Mouse (Mus musculus) stomach, embryonic 15.5 days (tissue): ENCODE results near the gene Rtl8a. TPM values are rescaled to one million over a fixed set of nuclear protein-coding genes. Genes with fewer than 3 reads are reported as not detected.
"Not testable (repeated sequence)": the region's sequence is repeated elsewhere in the genome, so short reads cannot be mapped to it uniquely, and the experiment has no call there.

ENCODE experiments used
- ATAC-seq: fragments of 200-750 bp; cut with Nextera tagmentation; 2 replicates; pipeline ENCODE4 v1.8.0; 2017; ENCODE audit warnings: low read depth, moderate number of reproducible peaks, moderate TSS enrichment; ENCODE audit not compliant: insufficient read depth, low FRiP score
- H3K27ac ChIP-seq: fragments of 300-500 bp; sonication (generic); 2 replicates; pipeline ENCODE4 v1.5.1; 2015; ENCODE audit warnings: mild to moderate bottlenecking, inconsistent platforms
- H3K27me3 ChIP-seq: fragments of 300-500 bp; sonication (generic); replicated peaks from 2 replicates; pipeline ENCODE4 v1.6.1; 2015; ENCODE audit warnings: inconsistent platforms
- H3K36me3 ChIP-seq: fragments of 300-500 bp; sonication (generic); 2 replicates; pipeline ENCODE4 v1.6.1; 2015; ENCODE audit warnings: inconsistent platforms
- H3K4me1 ChIP-seq: fragments of 300-500 bp; sonication (generic); 2 replicates; pipeline ENCODE4 v1.6.1; 2015; ENCODE audit warnings: inconsistent platforms
- H3K4me2 ChIP-seq: fragments of 300-500 bp; sonication (generic); 2 replicates; pipeline ENCODE4 v1.6.1; 2015; ENCODE audit warnings: mild to moderate bottlenecking, inconsistent platforms
- H3K4me3 ChIP-seq: fragments of 300-500 bp; sonication (generic); replicated peaks from 2 replicates; pipeline ENCODE4 v1.5.1; 2015; ENCODE audit warnings: inconsistent platforms
- H3K9ac ChIP-seq: fragments of 300-500 bp; sonication (generic); 2 replicates; pipeline ENCODE4 v1.6.1; 2015; ENCODE audit warnings: inconsistent platforms
- H3K9me3 ChIP-seq: fragments of 300-500 bp; sonication (generic); 2 replicates; pipeline ENCODE4 v1.6.1; 2016; ENCODE audit warnings: inconsistent platforms
- WGBS: fragments of 180-500 bp; shearing (Covaris S2); methylation state at CpG from one replicate; pipeline ENCODE4 v1.1.7; 2015; 5-methylcytosine and 5-hydroxymethylcytosine counted together
- polyA plus RNA-seq: library from polyadenylated mRNA; unstranded; fragments of >200 nt; fragmentation: Nextera tagmentation; extraction: Ambion mirVana; gene quantifications from 2 replicates; pipeline ENCODE4 v1.2.1, GENCODE M21; 2015

Rtl8a gene
- polyA plus RNA-seq, 1 experiment from 2014 or later = 61.6 TPM

GRCm38 (mm10) chrX:53638107-53638506 is 5.4 kb downstream of the Rtl8a start:
- H3K9ac ChIP-seq, H3K4me3 ChIP-seq, H3K27me3 ChIP-seq, H3K9me3 ChIP-seq, ATAC-seq, H3K4me2 ChIP-seq, H3K36me3 ChIP-seq, H3K27ac ChIP-seq, H3K4me1 ChIP-seq: not testable (repeated sequence)
- 49% methylated on average over 3 of the region's 3 CpGs for WGBS

GRCm38 (mm10) chrX:53611395-53611794 is 32.1 kb downstream of the Rtl8a start:
- ATAC-seq, H3K4me3 ChIP-seq, H3K27ac ChIP-seq, H3K9ac ChIP-seq, H3K36me3 ChIP-seq, H3K9me3 ChIP-seq, H3K27me3 ChIP-seq, H3K4me2 ChIP-seq, H3K4me1 ChIP-seq: not testable (repeated sequence)

GRCm38 (mm10) chrX:53610571-53610970 is 32.9 kb downstream of the Rtl8a start:
- ATAC-seq = no peak
- Histone ChIP-seq H3K9me3 (no peaks in the 10 kb centered on the region), H3K4me1 (no peaks in the 10 kb centered on the region), H3K27ac (no peak overlapping the region), H3K4me2 (no peak overlapping the region), H3K9ac (no peak overlapping the region), H3K27me3 (no peaks in the 10 kb centered on the region), H3K36me3 (no peaks in the 10 kb centered on the region), H3K4me3 (no peak overlapping the region)
- WGBS = under 1% methylated on average over 3 of the region's 3 CpGs

- H3K4me1 ChIP-seq, H3K9me3 ChIP-seq, H3K9ac ChIP-seq, H3K36me3 ChIP-seq, ATAC-seq, H3K27me3 ChIP-seq, H3K27ac ChIP-seq: not testable (repeated sequence)
- Histone ChIP-seq H3K4me2 (peak within 1 kb of the TSS; percentile 53), H3K4me3 (peak within 1 kb of the TSS; percentile 43)
- WGBS = 64% methylated on average over 3 of the region's 4 CpGs
These were observed 34.6 kb downstream of the Rtl8a start, which contains the start of gene Gm14597 for GRCm38 (mm10) chrX:53608879-53609278. Gene Gm14597 (minus strand): TSS chrX:53608979.

- ATAC-seq = no peak
- peak overlapping the region; percentile 43 for H3K4me3 ChIP-seq
- no peak overlapping the region for H3K9ac ChIP-seq
- H3K27ac ChIP-seq = no peak overlapping the region
- peak overlapping the region; percentile 53 for H3K4me2 ChIP-seq
- H3K9me3 ChIP-seq = no peaks in the 10 kb centered on the region
- WGBS = 30% methylated on average over 18 of the region's 18 CpGs
- no peaks in the 10 kb centered on the region for H3K4me1 ChIP-seq
- H3K27me3 ChIP-seq = no peaks in the 10 kb centered on the region
- H3K36me3 ChIP-seq = no peaks in the 10 kb centered on the region
These were observed 35.2 kb downstream of the Rtl8a start for GRCm38 (mm10) chrX:53608122-53608813.

GRCm38 (mm10) chrX:53607242-53608121 is 36.0 kb downstream of the Rtl8a start, which contains the start of gene Rtl8c:
Gene Rtl8c (plus strand): TSS chrX:53608032.
- Histone ChIP-seq H3K36me3 (no peaks in the 10 kb centered on the region), H3K4me2 (peak within 1 kb of the TSS; percentile 53), H3K27ac (no peak within 1 kb of the TSS), H3K27me3 (no peaks in the 10 kb centered on the region), H3K9me3 (no peaks in the 10 kb centered on the region), H3K4me3 (peak within 1 kb of the TSS; percentile 43), H3K9ac (no peak within 1 kb of the TSS), H3K4me1 (no peaks in the 10 kb centered on the region)
- WGBS = 25% methylated on average over 20 of the region's 20 CpGs
- ATAC-seq = peak; percentile 82; the same call in 1 of the 2 replicates

GRCm38 (mm10) chrX:53606176-53606575 is 37.3 kb downstream of the Rtl8a start:
- not testable (repeated sequence) for H3K27ac ChIP-seq, H3K9me3 ChIP-seq, ATAC-seq, H3K4me3 ChIP-seq, H3K36me3 ChIP-seq, H3K4me2 ChIP-seq, H3K4me1 ChIP-seq, H3K27me3 ChIP-seq, H3K9ac ChIP-seq
- 7% methylated on average over 1 of the region's 1 CpGs for WGBS

GRCm38 (mm10) chrX:53599993-53600392 is 43.5 kb downstream of the Rtl8a start:
- not testable (repeated sequence) for H3K27me3 ChIP-seq, H3K4me2 ChIP-seq, H3K9me3 ChIP-seq, H3K27ac ChIP-seq, ATAC-seq, H3K4me3 ChIP-seq, H3K4me1 ChIP-seq, H3K36me3 ChIP-seq, H3K9ac ChIP-seq
- WGBS = 35% methylated on average over 2 of the region's 2 CpGs

Other genes starting within 250 kb of the Rtl8a start
- not detected in 2 replicates for gene Etd, start 208.8 kb downstream of the Rtl8a start, polyA plus RNA-seq
- 30.5 and 32.3 TPM in 2 replicates for gene Rtl8c, start 35.6 kb downstream of the Rtl8a start, polyA plus RNA-seq
- not detected in 2 replicates for gene Gm14597, start 34.7 kb downstream of the Rtl8a start, polyA plus RNA-seq
- 48.5 and 58.4 TPM in 2 replicates for gene Rtl8b, start 26.7 kb upstream of the Rtl8a start, polyA plus RNA-seq
- gene 4930502E18Rik, start 81.1 kb upstream of the Rtl8a start, polyA plus RNA-seq = not detected in 2 replicates
- not detected in 2 replicates for gene 1700013H16Rik, start 114.1 kb upstream of the Rtl8a start, polyA plus RNA-seq
- gene Zfp36l3, start 132.7 kb upstream of the Rtl8a start, polyA plus RNA-seq = not detected in 2 replicates
- 1.0 and 1.5 TPM in 2 replicates for gene Xlr, start 154.0 kb upstream of the Rtl8a start, polyA plus RNA-seq